Mouse (Mus musculus) stomach, postnatal 0 days (tissue): ENCODE measurements around the gene Cxcl16. TPM values are rescaled to one million over a fixed set of nuclear protein-coding genes. Genes with fewer than 3 reads are reported as not detected.

Experiments used
- ATAC-seq: fragments of 200-750 bp; cut with Nextera tagmentation; 2 replicates; pipeline ENCODE4 v1.8.0; 2017; ENCODE audit not compliant: low FRiP score, low TSS enrichment
- DNase-seq: peaks from one replicate; pipeline ENCODE4 v3.0.0-alpha.2; 2016; ENCODE audit warnings: low spot score
- H3K27ac ChIP-seq: fragments of 300-500 bp; sonication (generic); replicated peaks from 2 replicates; pipeline ENCODE4 v1.5.1; 2014; ENCODE audit warnings: mild to moderate bottlenecking, control low read depth
- H3K27me3 ChIP-seq: fragments of 300-500 bp; sonication (generic); 2 replicates; pipeline ENCODE4 v1.6.1; 2014; ENCODE audit warnings: low read length; ENCODE audit not compliant: control insufficient read depth, insufficient read depth
- H3K36me3 ChIP-seq: fragments of 300-500 bp; sonication (generic); 2 replicates; pipeline ENCODE4 v1.6.1; 2014; ENCODE audit warnings: low read length, mixed read lengths; ENCODE audit not compliant: control insufficient read depth, insufficient read depth
- H3K4me1 ChIP-seq: fragments of 300-500 bp; sonication (generic); replicated peaks from 2 replicates; pipeline ENCODE4 v1.6.1; 2014; ENCODE audit warnings: antibody characterized with exemption; ENCODE audit not compliant: control insufficient read depth, insufficient read depth
- H3K4me2 ChIP-seq: fragments of 300-500 bp; sonication (generic); replicated peaks from 2 replicates; pipeline ENCODE4 v1.6.1; 2014; ENCODE audit warnings: low read depth, mild to moderate bottlenecking, control low read depth, moderate library complexity
- H3K4me3 ChIP-seq: fragments of 300-500 bp; sonication (generic); 2 replicates; pipeline ENCODE4 v1.5.1; 2014; ENCODE audit warnings: low read depth, low read length, control low read depth
- H3K9ac ChIP-seq: fragments of 300-500 bp; sonication (generic); 2 replicates; pipeline ENCODE4 v1.6.1; 2014; ENCODE audit warnings: mild to moderate bottlenecking, low read length, control low read depth, mixed read lengths
- H3K9me3 ChIP-seq: fragments of 300-500 bp; sonication (generic); 2 replicates; pipeline ENCODE4 v1.6.1; 2016; ENCODE audit warnings: low read length; ENCODE audit not compliant: control insufficient read depth
- CTCF ChIP-seq: IDR thresholded peaks from 2 replicates; pipeline ENCODE4 v1.5.1; 2016; ENCODE audit warnings: antibody characterized with exemption, low read depth, mild to moderate bottlenecking, moderate library complexity
- EP300 ChIP-seq: optimal IDR thresholded peaks from 2 replicates; pipeline ENCODE3; 2016; ENCODE audit warnings: antibody characterized with exemption
- WGBS: fragments of 180-500 bp; shearing (Covaris S2); extraction: QIAGEN DNeasy Blood & Tissue Kit; methylation state at CpG from one replicate; pipeline ENCODE4 v1.1.7; 2014; 5-methylcytosine and 5-hydroxymethylcytosine counted together
- polyA plus RNA-seq: library from polyadenylated mRNA; unstranded; fragments of >200 nt; fragmentation: Nextera tagmentation; extraction: Ambion mirVana; gene quantifications from 2 replicates; pipeline ENCODE4 v1.2.1, GENCODE M21; 2015

The Cxcl16 gene
- polyA plus RNA-seq = 15.8 and 18.1 TPM in 2 replicates

DNA sequence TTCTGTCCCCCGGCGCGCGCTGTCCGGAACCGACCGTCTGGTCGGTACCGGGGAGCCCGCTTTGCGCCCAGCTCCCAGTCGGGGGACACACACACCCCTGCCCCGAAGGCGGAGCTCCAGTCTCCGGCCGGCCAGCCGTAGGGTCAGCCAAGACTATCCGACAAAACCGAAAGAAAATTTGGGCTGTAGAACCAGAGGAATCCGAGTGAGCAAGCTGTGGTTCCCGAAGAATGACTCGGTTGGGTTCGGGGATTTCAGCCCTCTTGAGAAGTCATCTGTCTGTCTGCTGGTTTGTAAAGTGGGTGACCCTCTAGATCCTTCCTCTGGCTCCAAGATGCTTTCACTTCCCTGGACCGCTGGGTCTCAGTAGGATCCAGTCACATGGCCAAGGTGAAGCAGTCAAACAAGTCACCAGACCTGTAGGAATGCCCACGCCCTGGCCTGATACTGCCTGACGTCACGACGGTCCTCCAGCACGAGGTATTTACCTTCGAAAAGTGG is at the start of gene Cxcl16:
Gene Cxcl16, minus strand, starts transcription at position 384 of the 501 bp plus-strand sequence.
- DNase-seq = peak; percentile 88
- 7% methylated on average over 30 of the region's 30 CpGs for WGBS
- Histone ChIP-seq H3K4me2 (peak within 1 kb of the TSS; percentile 92), H3K27me3 (no peaks in the 10 kb centered on the region), H3K9me3 (no peaks in the 10 kb centered on the region), H3K4me3 (peak within 1 kb of the TSS; percentile 61), H3K9ac (peak within 1 kb of the TSS; percentile 75), H3K27ac (peak within 1 kb of the TSS; percentile 61), H3K4me1 (no peaks in the 10 kb centered on the region; the same call in 1 of the 2 replicates), H3K36me3 (peaks cover 3% of the 10 kb centered on the region; the same call in 1 of the 2 replicates)
- TF ChIP-seq EP300 (no peak), CTCF (no peak)
- peak; percentile 85 for ATAC-seq

DNA sequence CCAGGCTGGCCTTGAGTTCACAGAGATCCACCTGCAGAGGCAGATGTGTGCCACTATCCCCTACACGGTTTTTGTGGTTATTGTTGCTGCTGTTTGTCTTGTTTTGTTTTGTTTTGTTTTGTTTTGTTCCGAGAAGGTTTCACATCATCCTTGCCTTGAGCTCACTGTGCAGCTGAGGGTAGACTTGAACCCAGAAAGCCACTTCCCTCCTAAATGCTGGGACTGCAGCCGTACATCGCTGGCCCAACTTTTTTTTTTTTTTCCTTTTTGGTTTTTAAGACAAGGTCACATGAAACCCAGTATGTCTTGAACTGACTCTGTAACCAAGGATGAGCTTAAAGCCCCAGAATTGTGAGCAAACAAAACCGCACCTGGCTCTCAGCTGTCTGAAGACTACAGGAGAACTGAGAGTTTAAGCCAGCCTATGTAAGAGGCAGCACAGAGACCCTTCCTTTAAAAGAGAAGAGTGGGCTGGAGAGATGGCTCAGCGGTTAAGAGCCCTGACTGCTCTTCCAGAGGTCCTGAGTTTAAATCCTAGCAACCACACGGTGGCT is 47.3 kb upstream of the Cxcl16 start:
- ATAC-seq = no peak
- 72% methylated on average over 7 of the region's 7 CpGs for WGBS

DNA sequence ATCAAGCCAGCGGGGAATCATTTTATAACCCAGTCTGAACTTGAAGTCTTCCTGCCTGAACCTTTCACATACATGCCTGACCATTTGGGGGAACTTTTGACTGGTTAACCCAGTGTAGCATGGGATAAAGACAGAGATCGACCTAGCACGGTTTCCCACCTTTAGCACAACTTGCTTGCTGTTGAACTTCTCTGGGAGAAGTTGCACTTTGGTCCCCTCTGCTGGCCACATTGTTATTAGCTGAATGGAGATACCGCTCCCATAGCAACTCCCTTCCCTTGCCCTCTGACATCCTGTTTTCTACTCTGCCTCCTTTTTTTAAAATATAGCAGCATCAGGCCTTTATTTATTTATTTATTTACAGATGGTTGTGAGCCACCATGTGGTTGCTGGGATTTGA is 46.6 kb upstream of the Cxcl16 start:
- TF ChIP-seq CTCF (peak; percentile 84), EP300 (no peak)
- ATAC-seq = peak; percentile 31; the same call in 1 of the 2 replicates
- Histone ChIP-seq H3K27me3 (no peaks in the 10 kb centered on the region), H3K36me3 (no peaks in the 10 kb centered on the region), H3K4me2 (peak overlapping the region; percentile 15; the same call in 1 of the 2 replicates), H3K9ac (no peak overlapping the region), H3K9me3 (no peaks in the 10 kb centered on the region), H3K4me1 (no peaks in the 10 kb centered on the region), H3K27ac (no peak overlapping the region), H3K4me3 (no peak overlapping the region)
- DNase-seq = peak; percentile 83
- 20% methylated on average over 4 of the region's 4 CpGs for WGBS

More for the DNA sequence above, 47.3 kb upstream of the Cxcl16 start:
- Histone ChIP-seq H3K9ac (no peak overlapping the region), H3K27me3 (no peaks in the 10 kb centered on the region), H3K4me3 (no peak overlapping the region), H3K9me3 (no peaks in the 10 kb centered on the region), H3K36me3 (no peaks in the 10 kb centered on the region), H3K4me1 (no peaks in the 10 kb centered on the region), H3K4me2 (no peak overlapping the region), H3K27ac (no peak overlapping the region)
- no peak for DNase-seq
- no peak for TF ChIP-seq EP300

DNA sequence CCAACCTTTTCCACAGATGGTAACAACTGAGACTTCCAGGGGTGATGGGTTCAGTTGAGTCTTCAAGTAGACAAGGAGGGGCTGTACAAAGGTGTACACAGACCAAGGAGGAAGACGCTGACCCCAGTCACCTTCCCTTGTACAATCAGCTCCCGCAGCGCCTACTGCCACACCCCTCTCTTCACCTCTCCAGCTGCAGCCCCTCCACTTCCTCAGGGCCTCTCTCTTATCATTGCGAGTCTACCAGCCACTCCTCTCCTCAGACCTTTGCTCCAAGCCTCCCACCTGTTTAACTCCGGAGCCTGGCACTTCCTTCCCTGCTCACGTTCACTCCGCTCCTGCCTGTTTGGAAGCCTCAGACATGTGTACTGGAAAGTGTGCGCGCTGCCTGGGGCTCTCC is 45.2 kb upstream of the Cxcl16 start, which contains the start of gene Tm4sf5:
Gene Tm4sf5, plus strand, starts transcription at position 275 of the 400 bp plus-strand sequence.
- TF ChIP-seq EP300 (no peak), CTCF (no peak)
- ATAC-seq = peak; percentile 88
- Histone ChIP-seq H3K4me1 (no peaks in the 10 kb centered on the region), H3K27me3 (no peaks in the 10 kb centered on the region), H3K27ac (peak within 1 kb of the TSS; percentile 71), H3K4me3 (0 out of 2 replicates have a peak within 1 kb of the TSS, but pooled peaks have one; percentile 8), H3K36me3 (no peaks in the 10 kb centered on the region), H3K4me2 (peak within 1 kb of the TSS; percentile 39), H3K9me3 (no peaks in the 10 kb centered on the region), H3K9ac (0 out of 2 replicates have a peak within 1 kb of the TSS, but pooled peaks have one; percentile 1)
- peak; percentile 81 for DNase-seq
- WGBS = 37% methylated on average over 9 of the region's 9 CpGs

DNA sequence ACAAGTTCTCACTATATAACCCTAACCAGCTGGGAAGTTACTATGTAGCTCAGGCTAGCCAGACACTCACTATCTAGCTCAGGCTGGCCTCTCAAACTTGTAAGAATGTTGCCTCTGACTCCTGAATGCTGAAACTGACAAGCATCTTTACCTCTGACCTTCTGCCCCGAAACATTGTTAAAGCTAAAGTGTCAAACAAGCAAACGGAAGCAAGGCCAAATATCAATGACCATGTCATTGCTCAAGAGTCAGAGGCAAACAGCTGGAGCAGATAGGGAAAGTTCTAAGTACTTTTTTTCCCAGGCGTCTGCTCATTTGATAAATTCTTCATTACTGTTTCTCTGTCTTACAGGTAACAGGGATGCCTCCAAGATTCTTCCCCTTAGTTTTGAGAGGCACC is 42.2 kb upstream of the Cxcl16 start:
- Histone ChIP-seq H3K27ac (no peak overlapping the region), H3K4me2 (no peak overlapping the region), H3K9ac (no peak overlapping the region), H3K9me3 (no peaks in the 10 kb centered on the region), H3K36me3 (no peaks in the 10 kb centered on the region), H3K4me1 (no peaks in the 10 kb centered on the region), H3K27me3 (no peaks in the 10 kb centered on the region), H3K4me3 (no peak overlapping the region)
- no peak for ATAC-seq
- DNase-seq = no peak
- WGBS = 35% methylated on average over 3 of the region's 3 CpGs
- TF ChIP-seq EP300 (no peak), CTCF (no peak)

DNA sequence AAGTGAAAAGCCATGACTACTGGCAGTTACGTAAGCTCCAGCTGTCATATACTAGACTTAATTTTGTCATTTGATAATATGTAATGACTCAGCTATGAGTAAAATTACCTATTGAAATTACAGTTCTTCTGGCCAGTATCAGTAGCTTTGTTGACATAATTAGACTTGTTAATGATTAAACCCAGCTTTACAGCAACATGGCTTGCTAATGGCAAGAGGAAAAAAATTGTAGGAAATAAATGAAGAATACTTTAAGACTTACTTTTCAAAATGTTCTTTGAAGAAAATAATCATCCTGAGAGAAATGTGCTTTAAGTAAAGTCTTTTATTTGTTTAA is 40.7 kb upstream of the Cxcl16 start:
- Histone ChIP-seq H3K4me3 (no peak overlapping the region), H3K27ac (no peak overlapping the region), H3K9me3 (no peaks in the 10 kb centered on the region), H3K4me2 (no peak overlapping the region), H3K36me3 (no peaks in the 10 kb centered on the region), H3K4me1 (no peaks in the 10 kb centered on the region), H3K27me3 (no peaks in the 10 kb centered on the region), H3K9ac (no peak overlapping the region)
- DNase-seq (no peak), ATAC-seq (peak; percentile 60)
- 46% methylated on average over 1 of the region's 1 CpGs for WGBS
- TF ChIP-seq CTCF (no peak), EP300 (no peak)
